Mouse (Mus musculus) MEL-GATA-1-ER (cell line): ENCODE results near the gene Bsnd.

Experiments
- DNase-seq: peaks from one replicate; pipeline ENCODE4 v3.0.0-alpha.2; 2012; ENCODE audit warnings: low read depth; ENCODE audit errors: extremely low read depth

Gene Bsnd

DNA sequence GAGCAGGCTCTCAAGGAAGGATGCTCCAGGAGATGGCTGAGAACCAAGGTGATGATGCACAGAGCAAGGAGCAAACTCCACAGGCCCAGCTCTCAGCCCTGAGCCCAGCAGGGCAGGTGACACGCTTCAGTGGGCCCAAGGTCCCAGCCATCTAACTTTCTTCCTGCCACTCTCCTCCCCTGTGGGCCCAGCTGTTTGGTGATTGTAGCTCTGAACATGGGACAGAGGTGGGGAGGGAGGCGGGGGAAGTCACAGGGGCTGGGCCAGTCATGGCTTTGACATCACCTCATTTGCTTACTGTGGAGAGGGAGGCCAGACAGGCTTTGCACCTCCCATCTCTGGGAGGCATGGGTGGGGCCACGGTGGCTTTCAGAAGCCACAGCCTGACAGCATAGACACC is at the start of gene Bsnd:
Gene Bsnd (minus strand): TSS at position 168 of the 400 bp plus-strand sequence.
- DNase-seq: no peak

DNA sequence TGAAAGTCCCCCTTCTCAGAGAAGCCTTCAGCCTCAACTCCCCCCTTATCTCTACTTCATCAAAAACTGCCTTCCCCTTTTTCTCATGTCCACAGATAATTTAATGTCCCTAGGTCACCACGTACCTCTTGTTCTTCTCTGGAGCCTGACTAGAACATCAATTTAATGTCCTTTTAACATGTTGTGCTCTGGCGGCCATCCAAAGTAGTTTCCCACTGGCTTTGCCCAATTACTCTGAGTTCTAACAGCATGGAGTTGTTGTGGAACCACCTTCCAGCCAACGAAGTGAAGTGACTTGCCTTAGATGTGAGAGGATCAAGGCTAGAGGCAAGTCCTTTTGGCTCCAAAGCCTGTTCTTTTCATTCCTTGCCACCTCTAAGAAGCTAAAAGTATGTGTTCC is 49.4 kb upstream of the Bsnd start:
- DNase-seq: no peak

DNA sequence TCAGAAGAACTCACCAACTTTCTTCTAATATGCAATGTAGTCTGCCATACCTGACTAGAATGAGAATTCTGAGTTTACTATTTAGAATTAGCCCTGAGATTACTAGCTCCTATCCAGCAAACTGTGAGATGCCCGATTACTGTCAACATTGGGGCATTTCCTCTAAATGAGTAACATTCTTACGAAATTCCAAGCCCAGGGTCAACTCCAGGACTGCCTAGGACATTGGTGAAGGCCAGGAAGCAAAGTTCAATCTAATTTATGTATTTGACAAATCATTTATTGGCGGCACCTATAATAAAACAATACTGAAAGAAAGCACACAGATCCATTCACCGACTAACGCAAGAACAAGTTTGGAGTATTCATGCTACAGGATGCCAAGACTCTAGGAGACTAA is 47.7 kb upstream of the Bsnd start:
- DNase-seq: no peak

DNA sequence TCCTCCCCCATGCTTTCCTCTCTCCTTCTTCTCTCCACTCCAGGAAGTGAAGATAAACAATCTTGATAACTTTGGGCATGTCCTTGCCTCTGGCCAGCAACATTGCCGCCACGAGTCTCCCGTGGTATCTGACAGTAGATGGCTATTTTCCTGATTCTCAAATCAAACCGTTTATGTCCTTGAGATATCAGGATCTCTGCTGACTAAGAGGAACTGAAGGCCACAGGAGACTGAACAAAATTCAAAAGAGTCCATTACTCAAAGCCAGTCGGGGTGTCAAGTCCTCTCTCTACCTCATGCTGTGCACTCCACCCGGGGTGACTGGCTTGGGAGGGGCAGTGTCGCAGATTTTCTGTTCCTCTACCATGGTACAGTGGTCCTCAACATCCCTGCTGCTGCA is 42.2 kb upstream of the Bsnd start:
- DNase-seq: no peak

DNA sequence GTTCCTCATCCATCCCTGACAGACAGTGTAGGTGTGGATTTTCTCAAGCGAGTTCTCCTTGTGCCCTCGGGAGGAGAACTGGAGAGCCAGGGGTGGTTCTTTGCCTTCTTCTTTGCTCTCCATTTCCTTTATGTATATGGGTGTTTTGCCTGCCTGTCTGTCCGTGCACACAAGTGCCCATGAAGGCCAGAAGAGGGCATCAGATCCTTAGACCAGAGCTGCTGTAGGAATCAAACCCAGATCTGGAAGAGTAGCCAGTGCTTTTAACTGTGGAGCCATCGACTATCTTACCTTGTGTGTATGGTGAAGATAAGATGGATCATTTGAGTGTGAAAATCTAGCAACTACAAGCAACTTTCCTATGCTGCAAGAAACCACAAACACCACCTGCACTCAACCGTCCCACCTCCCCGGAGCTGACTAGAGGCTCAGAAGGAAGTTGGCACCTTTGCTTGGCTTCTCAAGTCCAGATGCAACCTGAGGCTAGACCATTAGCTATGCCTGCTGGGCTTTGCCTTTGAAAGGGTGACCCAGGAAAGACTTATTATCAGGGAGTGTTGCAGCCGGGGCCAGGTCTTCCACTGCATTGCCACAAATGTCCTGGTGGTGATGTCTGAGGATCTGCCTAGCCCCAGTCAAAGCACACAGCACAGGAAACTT is 41.5 kb upstream of the Bsnd start:
- no peak for DNase-seq

DNA sequence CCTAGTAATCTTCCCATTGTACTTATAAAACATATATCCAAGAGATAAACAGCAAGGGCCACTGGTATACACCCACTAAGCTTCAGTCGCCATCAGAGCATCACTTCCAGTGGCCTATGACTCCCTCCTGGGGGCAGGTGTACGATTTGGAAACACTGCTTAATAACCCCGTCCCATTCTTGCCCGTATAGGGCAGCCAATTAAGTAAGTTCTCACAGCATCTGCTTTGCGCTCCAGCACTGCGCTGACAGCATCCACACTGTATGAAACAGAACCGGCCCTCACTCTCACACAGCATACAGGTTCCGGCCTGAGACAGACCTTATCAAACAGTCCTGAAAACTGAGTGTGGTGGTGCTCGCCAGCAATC is 38.0 kb upstream of the Bsnd start:
- DNase-seq: no peak

DNA sequence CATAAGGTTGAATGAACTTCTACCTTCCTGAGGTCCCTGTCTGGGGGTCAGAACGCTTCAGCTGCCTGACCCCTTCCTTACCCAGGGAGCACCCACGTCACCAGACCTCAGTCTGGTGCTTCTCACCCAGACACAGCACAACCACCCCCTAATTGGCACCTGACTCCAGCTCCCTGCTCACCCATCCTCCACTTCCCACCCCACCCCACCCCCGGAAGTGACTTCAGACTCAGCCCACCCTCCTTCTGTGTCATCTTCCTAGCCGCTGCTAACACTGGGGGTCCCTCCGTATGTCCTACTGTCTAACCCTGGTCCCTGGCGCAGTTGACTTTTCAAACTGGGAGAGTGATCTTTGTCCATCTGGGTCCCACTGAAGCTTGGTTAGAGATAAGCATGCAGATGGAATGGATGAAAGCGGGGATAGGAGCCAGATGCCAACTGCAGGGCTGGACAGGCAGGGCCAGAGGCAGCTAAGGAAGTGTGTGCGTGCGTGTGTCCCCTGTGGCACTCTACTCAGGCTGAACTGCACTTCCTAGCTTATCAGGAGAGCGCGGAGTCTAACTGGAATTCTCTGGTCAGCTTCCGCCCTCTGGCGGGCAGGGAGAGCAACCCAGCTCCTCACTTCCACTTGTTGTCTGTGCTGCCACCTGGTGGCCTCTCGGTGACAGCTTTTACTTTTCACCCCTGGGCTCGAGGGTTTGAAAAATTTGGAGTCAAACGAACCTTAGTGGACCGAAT is 37.5 kb upstream of the Bsnd start:
- DNase-seq: peak; percentile 84

DNA sequence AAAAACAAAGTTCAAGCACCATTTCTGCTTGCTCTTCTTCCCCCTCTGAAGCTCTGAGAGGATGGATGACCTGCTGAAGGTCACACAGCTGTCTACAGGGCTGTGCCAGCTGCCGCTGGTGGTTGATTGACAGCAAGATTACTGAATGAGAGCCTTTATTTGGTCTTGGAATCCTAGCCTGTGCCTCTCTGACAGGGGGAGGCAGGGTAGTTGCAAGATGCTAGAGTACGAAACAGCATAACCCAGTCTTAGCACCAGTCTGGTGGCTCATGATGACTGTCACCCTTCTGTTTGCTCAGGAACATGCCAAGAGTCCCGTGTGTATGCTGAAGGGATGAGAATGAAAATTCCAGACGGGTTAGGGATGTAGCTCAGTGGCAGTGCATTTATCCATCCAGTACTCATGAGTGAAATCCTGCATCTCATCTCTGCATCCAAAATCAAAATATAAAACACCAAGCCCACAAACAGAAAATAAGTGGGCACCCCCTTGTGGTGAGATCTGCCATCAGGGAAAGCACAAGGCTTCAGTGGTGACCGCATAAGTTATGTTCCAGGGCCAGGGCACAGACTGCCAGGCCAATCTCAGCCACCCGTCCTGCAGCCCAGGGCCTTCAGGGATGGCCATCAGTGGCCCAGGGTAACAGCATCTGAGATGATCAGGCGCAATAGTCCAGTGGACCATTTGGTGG is 35.9 kb upstream of the Bsnd start:
- no peak for DNase-seq

DNA sequence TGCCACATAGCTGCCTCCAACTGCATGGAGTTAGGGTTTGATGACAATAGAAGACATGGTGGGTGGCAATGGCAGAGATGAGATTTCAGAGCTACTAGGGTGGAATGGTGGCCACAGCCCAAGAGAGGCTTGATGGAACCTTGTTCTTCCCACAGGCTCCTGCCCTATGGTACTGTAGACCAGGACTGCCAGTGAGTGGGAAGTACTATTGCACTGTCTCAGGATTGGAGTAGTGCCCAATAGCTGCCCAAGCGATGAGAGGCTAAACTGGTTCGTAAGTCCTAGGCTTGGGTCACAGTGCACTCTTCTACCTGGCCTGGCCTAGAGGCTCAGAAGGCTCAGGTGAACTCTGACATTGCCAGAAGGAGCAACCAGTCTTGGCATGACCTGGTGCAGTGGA is 32.9 kb upstream of the Bsnd start:
- no peak for DNase-seq

DNA sequence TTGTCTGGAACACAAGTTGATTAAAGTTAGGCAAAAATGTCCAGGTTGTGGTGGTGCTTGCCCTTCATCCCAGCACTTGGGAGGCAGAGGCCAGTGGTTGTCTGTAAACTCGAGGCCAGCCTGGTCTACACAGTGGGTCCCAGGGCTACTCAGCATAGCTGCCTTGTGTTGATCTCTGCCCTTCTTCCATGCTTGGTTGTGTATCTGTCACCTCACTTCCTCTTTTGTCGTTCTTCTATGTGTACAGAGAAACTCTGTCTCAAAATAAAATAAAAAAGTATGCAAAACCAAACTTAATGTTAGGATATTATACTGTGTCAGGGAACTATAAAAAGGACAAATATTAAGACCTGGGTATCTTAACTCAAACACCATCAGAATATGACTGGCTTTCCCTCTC is 32.0 kb upstream of the Bsnd start:
- peak; percentile 26 for DNase-seq

DNA sequence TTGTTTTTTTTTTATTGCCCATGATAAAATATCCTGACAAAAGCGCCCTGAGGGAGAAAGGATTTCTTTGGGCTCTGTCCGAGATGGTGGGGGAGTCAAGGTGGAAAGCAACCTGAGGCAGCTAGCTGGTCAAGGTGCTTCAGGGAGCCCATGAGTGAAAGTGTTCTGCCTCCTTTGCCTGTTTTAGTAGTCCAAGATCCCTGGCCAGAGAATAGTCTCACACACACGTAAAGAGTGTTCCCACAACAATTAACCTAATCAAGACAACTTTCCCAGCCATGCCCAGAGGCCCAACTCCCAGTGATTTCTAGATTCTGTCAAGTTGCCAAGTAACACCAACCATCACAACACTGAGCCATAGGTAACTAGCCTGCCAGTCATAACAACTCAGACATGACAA is 30.5 kb upstream of the Bsnd start:
- DNase-seq: no peak

DNA sequence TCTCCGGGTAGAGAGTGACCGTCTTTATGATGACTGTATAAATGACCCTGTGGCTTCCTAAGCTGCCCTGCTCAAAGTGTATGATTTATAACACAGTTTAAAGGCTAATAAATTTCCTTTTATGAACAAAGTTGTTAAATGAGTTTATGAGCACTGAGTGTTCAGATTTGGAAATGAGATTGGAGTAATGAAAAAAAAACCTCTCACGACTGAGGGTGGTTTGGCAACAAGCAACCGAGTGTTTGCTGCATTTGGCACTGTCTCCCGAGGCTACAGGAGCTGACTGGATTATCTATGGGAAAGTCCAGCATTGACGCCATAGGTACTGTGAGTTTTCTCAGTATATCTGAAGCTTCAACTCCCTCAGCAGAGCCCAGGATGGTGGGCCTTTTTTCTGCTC is 22.5 kb upstream of the Bsnd start:
- DNase-seq: no peak

DNA sequence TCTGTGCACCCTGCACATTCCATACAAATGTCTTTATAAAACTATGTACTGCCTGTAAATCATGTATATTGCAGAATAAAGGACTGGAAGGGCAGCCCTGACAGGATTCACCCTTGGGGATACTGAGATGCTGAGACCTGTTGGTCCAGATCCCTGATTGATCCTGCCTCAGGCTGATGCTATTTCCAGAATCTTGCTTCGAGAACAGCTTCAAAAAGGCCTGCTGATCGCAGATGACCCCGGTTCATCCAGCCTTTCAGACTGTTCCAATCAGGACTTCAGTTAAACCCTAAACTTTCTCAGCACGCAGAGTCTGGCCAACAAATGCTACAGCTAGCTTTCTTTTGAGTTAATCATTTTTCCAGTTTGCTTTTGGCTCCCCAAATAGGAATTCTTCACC is 17.8 kb upstream of the Bsnd start:
- no peak for DNase-seq

DNA sequence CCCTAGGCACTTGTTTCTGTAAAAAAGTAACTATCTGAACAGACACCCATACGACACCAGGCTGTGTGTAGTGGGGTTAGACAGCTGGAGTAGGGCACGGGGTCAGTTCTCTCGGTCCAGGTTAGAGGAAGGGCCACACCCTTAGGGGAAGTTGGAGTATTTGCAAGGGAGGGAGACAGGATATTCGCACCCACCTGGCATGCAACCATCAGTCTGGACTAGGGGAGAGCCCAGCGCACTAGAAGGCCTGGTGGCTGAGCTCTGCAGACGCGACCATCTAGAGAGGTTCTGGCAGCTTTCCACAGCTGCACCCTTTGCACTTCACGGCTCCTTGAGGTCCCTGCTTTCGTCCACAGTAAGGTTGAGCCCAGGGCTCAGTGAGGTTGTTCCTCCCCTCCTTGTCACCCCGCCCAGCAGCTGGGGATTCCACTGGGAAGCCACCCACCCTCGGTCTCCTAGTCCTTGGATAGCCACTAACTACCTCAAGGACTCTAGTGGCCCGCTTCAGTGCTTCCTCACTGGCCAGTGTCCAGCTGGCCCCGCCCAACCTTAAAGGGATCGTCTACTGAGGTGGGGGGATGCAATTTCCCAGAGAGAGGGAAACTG is 13.5 kb upstream of the Bsnd start:
- DNase-seq: no peak

DNA sequence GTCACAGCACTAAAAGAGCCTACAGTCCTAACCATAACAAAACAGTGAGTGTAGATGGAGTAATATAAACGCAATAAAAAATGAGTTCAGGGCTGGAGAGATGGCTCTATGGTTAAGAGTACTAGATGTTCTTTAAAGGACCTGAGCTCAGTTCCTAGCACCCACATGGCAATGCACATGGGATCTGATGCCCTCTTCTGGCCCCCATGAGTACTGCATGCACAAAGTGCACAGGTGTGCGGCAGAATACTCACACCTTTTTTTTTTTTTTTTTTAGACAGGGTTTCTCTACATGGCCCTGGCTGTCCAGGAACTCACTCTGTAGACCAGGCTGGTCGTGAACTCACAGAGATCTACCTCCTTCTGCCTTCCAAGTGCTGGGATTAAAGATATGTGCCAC is 11.5 kb upstream of the Bsnd start:
- no peak for DNase-seq

DNA sequence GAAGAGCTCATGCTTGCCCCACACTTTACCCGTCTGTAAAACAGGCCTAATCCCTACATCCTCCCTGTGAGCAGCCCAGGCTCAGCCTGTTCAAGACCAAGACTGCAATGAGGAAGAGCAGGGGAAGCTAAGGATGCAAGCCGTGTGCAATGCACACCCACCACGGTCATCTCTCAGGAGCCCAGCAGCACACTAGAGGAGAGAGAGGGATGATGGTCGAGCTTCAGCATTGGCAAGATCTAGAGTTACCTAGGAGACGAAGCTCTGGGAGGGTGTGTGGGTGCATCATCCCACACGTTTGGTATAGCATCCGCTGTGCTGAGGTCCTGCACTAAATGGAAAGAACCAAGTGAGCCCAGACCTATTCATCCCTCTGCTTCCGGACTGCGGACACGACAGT is 8.0 kb upstream of the Bsnd start:
- no peak for DNase-seq

DNA sequence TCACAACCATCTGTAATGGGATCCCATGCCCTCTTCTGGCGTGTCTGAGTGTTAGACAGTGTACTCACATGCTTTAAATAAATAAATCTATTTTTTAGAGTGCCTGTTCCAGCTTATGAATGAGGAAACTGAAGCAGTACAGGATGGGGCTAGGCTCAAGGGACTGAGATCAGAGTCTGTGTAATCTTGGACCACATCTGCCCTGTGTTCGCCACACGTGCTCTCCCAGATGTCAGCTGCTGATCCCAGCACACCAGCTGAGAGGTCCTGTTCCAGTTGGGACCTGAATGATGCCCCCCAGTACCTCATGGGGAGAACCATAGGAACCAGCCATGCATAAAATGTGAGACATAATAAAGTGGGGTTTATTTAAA is 6.4 kb upstream of the Bsnd start:
- DNase-seq: no peak

DNA sequence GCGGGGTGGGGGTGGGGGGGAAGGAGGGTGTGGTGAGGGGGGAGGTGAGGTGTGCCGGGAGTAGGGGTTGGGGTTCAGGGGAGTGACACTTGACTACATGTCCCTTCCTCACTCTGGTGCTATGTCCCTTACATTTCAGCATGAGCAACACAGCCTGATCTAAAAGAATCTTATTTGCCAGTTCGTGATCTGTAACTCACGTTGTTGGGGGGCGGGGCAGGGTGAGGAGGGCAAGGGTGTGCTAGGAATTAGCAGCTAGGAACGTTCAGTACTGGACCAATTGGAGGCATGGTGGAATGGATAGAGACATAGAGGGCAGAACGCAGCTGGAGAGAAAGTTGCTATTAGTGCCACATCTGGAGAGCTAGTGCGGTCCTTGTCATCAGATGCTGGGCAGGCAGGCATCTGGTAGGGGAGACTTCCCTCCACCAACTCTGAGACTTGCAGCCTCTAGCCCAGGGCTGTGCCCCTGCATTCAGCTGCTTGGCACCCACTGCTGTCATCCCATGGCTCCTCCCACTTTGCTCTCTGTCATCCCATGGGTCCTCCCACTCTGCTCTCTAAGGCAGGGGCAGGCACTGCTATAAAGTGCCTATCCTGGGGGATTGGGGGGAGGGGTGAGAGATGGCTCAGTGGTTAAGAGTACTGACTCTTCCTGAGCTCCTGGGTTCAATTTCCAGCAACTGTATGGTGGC is 5.8 kb upstream of the Bsnd start:
- no peak for DNase-seq

DNA sequence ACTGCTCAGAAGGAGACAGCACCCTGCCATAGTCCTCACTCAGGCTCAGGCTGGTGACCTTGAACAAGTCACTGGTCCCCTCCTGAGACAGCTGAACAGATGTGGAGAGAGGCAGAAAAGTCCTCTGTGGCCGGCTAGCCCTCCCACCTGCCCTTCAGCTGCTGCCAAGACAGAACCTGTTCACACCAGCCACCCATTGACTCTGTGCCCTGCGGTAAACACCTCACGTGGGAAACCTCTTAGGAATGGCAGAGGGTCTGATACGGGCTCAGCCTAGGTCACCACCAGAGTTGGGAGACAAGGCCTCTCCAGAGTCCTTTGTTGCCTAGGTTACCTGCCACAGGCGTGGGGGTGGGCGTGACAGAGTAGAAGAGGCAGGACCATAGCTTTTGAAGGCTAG is 4.8 kb upstream of the Bsnd start:
- DNase-seq: no peak

DNA sequence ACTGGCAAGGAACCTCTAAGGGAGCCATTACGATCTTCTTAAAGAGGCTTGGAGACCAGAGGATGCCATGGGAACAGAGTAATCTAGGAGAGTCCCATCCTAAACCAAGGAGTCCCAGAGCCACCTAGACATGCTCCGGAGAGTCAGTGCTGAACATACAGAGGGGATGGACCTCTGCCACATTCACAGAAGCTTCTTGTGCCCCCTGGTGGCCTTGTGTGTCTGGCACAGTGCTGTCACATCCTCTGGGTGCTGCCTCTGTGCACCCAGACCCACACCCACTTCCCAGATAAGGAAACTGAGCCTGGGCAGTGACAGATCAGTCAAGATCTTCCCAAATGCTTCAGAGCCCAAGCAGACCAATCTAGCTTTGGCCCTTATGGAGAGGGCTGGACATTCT is 1.6 kb upstream of the Bsnd start:
- DNase-seq: peak; percentile 33

DNA sequence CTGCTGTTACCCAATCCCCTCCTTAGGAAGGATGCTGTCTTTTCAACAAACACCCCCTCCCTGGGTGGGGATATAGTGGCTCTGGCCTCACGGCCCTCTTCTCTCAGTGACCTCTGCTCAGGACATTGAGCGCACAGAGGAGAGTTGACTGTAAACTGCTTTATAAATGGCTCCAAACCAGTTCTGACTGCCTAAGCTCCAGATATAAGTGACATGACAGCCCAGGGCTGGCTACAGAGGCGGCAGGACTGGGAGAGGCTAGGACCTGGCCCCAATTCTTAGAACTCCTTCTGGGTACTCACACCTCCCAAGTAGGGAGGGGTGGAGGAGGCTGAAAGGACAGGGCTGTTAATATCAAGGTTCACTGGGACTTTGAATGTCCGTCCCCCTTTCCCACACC is 1.5 kb downstream of the Bsnd start:
- no peak for DNase-seq

DNA sequence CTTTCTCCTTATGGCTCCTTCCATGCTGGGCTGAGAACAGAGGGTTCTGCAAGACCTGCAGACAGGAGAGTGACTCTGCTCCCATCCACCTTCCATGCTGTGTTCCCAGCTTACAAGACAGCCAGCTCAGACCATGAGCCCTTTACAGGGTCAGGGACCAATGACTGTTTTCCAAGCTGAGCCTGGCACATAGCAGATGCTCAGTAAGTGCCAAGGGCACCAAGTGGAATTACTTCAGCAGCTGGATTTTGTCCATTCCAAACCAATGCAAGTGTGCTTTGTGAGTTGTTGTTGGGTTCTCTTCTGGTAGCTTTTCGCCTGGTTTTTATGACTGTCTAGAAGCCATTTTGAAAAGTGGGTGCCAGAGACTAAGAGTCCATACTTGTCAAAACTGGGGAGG is 8.3 kb downstream of the Bsnd start:
- DNase-seq: no peak
